Mouse (Mus musculus) fibroblast of lung, adult 2 months (primary cell): ENCODE results near the gene Mmab.

ENCODE experiments used
- DNase-seq: peaks from one replicate; pipeline ENCODE4 v3.0.0-alpha.2; 2011; ENCODE audit warnings: low read depth

Mmab gene

DNA sequence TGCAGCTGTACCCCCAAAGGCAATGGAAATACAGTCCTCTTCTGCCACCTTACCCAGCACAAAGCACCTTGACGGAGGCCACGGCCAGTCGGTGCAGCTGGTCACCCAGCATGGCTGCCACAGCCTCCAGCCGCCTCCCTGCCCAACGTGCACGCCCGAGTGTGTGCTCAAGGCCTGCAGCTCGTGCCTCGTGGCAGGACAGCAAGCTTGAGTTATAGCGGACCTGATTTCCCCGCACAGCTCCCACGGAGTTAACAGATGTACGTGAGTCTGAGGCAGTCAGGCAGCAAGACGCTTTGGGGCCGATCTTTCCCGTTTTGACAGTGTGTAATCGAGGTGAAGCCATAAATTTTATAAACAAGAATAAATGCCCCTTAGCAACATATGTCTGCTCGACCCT is 15.2 kb downstream of the Mmab start:
- no peak for DNase-seq

DNA sequence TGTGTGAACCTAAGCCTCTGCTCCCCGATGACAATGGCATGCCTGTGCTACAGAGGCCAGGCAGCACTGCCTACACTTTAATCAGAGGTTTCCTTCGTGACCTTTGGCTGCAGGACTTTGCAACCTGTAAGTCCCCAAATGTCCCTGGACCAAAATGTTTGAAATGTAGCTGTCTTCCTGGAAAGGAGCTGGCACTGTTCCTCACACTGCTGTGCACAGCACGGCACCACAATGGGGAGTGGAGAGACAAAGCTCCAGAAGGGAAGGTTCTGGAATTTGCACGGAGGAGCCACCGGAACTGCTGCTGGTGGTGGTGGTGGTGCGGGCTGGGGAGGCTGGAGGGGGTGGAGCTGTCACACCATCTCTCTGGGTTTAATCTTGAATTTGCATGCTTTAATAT is 17.1 kb downstream of the Mmab start:
- no peak for DNase-seq

DNA sequence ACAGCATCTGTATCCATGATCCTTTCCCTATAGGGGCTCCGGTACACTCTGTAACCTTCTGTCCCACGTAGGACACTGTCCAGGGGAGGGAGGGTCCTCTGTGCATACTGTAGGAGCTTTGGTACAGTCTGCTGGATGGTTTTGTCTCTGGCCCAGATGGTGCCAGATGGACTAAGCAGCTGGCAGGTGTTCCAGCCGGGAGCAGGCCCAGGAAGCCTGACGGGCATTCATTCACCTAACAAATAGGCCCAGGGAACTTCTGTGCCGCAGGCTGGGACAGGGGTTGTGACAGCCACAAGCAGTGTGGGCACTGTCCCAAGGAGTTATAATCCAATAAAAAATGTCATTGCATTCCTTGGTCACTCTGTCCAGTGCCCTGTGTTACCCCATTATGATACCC is 19.9 kb downstream of the Mmab start:
- no peak for DNase-seq

DNA sequence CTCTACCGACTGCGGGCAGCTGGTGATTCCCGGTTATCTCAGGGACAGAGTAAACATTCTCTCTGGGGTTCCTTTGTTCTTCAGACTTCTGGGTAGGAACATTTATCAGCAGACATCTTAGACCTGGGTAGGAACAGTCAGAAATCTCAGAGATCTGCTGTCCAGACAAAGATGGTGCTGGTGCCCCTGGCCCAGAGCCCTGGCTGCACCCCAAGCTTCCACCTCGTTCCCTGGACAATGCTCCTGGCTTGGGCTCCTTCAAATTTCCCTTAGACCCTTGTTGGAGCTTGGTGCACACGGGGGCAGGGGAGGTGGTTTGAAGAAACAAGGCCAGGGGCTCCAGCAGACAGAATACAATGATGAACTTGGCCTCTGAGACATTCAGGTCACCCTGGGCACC is 21.3 kb downstream of the Mmab start:
- no peak for DNase-seq

DNA sequence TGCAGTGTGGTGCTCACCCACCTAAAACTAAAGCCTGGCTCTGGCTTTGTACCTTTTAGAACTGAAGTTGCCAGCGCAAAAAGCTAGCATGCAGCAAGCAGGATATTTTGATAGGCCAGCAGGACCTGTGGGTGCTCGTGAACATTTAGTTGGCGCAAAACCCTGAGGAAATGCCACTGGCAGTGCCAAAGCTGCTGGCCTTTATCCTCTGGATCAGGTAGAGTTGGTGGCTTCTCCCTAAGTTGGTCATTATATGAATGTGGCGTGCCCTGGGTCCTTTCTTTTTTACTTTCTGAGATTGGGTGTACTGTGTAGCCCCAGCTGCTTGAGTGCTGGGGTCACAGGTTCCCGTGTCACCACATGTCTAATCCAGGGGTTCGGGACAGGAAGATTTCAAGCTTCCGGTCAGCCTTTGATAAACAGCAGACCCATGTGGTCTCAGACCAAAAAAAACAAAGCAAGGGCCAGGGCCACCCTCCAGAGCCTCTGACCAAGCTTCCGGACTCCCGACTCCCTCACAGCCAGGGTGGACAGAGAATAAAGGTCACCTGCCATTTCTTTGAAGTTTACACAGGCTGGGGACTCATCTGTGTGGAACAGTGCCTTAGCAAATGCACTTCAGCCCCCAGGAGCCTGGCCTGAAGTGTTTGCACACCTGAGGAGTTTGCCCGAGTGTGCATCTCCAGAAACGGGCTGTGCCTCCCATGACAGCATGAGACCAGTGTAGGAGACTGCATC is 22.1 kb downstream of the Mmab start:
- DNase-seq: no peak

DNA sequence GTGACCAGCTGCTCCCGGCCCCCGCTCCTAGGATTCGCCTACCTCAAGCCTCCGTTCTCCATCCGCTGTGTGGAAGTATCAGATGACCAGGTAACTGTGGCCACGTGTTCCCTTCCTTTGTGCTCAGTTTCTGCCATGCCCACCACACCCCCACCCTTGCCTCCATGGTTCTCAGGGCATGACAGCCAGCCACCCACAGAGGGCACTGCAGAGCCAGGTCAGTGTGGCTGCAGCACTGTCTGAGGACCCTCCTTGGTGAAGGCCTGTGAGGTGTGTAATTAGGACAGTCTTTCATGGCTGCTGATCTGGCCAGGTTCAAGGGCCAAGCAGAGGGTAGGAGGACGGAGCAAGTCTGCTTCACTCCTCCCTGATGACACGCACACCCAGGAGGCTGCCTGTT is 25.3 kb downstream of the Mmab start:
- no peak for DNase-seq

DNA sequence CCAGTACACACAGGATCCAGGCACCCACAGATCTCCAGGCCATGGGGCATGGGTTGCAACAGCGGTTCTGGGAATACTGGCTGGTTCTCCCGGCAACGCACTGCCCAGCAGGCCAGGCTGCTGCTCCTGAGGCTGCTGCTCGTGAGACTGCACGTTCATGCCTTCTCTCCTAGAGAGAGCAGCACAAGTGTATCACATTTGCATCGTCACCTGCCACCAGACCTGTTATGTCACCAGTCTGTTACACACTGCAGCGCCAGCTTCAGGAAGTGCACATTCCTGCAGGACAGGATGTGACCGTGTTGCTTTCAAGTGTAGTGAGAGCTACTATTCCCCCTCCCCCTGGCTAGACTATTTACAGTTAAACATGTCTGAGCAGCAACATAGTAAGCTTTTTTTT is 27.0 kb downstream of the Mmab start:
- no peak for DNase-seq

DNA sequence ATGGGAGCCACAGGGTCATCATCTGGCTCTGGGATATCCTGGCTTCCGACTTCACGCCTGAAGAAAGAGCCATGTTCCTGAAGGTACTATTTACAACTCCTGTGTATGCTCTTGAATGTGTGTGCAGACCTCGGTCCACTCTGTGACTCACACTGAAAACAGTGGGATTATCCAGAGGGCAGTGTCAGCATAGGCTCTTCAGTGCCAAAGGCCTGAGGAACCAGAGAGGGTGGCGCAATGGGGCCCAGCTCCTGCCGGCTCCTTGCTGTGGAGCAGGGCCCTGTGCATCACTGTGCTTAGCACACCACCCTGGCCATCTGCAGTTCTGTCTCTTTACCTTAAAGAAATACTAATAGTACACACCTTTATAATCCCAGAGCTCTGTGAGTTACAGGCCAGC is 28.3 kb downstream of the Mmab start:
- DNase-seq: no peak

DNA sequence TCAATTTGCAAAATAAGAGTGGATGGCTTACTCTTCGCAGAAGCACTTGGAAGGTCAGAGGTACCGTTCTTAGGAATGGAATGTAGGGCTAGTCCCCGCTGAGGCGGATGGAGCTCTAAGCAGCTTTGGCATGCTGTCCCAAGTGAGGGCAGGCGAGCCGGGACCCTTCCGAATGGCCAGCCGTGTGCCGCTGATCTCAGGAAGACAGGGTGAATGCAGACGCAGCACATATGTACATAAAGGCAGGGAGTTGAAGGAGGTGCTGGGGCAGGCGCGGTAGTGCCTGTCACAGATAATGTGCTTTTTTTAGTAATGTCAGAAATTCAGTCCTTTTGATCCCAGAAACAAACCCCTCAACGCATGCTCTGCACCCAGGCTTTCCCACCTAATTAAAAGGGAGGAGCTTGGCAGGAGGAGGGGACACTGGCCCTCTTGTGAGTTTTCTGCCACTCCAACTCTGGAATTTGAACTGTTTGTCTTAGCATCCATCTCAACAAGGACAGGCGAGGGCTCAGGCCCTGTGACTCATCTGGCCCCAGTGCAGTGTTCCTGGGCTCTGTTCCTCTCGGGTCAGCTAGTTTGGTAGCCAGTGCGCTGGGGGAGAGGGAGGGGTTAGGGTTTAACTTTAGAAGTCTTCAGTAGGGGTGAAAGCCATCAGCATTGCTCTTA is 30.7 kb downstream of the Mmab start:
- DNase-seq: peak; percentile 65

DNA sequence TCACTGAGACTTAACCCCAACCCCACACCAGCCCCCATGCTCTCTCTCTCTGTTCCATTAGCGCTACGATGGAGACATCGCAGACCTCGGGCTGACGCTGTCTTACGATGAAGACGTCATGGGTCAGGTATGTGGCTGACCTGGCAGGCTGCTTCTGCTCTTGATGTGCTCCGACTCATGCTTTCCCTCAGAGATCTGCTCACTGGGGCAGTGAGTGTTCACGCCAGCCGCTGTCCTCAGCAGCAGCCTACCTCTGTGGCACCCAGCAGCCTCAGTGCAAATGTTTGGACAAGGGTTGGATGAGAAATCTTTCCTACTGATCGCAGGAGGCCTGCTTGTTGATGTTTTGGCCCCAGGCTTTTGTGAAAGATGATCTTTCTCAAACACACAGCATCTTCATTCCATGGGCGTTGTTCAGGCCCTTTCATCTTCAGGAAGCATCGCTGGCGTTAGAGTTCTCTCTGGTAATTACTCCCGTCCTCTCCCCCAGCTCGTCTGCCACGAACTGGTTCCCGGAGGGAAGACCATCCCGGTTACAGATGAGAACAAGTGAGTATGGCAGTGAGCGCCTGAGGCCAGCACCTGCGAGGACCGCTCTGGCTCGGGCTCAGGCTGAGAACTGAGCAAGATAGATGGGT is 31.4 kb downstream of the Mmab start:
- DNase-seq: no peak

DNA sequence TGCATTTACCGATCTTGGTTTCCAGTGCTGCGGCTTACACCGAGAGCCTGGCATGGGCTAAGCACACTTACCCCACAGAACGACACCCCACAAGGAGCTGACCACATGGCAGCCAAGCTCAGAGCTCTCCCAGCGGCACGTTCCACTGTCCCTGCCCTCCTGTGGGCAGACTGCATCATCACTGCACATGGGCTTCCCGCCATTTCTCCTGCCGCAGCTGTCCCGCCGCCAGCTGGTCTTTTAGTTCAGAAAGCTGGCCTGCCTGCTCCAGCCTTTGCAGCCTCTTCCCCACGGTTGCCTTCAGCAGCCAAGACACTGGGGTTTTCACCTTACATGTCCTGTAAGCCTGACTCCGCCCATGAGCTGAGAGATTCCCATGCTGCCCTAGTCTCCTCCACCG is 33.4 kb downstream of the Mmab start:
- no peak for DNase-seq

DNA sequence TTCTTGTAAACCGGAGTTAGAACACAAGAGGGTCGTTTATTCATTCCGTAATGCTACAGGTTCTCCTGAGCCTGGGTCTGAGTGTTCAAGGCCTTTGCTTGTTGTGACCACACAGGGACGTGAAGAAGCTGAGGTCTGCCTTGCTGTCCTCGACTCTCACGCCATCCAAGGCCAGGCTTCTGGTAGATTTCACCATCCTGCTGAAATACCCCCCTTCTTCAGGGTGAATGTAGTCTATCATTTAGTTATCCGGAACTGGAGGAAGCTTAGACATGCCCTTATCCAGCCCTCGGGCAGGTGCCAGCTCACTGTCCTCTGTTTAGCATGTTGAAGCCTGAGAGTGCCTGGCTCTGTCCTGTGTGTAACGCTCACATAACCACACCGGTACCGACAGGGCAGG is 35.0 kb downstream of the Mmab start:
- no peak for DNase-seq

DNA sequence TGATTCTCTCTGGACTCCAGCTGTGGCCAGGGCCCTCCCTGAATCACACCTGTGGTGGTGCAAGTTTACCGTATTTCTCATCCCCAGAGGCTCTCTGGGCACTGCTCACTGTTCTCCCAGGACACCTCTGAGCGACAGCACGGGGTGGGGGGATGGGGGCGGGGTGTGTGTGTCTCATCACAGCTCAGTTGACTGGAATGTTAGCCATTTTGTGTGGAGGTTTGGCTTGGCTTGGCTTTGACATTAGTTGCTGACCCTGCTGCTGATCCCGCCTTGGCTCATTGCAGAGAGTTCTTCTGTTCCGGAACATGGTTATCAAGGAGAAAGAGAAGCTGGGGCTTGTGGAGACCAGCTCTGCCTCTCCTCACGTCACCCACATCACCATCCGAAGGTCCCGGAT is 36.0 kb downstream of the Mmab start:
- no peak for DNase-seq

DNA sequence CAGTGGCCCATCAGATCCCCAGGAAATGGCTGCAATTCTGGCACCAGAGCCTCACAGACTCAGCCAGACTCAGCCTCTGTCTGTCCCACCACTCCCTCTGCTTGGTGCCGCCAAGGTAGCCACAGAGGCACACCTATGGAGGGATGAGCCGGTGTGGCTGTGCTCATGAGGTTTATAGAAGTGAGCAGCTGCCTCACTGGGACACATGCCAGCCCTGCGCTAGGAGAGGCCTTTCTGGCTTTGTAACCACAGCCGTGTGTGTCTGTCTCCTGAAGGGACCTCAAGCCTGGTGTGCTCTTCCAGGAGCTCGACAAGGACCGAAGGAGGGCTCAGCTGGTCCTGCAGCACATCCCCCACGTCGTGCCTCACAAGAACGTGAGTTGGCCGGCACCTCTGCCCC is 36.6 kb downstream of the Mmab start:
- no peak for DNase-seq

DNA sequence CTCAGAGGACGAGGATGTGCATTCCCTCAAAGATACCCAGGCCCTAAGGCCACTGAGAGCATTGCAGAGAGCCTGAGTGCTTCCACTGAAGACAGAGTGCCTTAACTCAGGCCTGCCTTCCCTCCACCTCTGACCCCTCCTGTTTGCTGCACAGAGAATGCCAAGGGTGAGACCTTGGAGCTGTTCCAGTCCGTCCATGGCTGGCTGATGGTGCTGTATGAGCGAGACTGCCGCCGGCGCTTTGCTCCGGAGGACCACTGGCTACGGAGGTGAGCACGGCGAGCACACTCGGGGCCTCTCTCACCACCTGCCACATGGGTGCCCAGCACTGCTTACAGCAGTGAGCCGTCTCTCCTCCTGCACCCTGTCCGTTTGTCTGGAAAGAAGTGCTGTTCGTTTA is 37.3 kb downstream of the Mmab start:
- DNase-seq: no peak

DNA sequence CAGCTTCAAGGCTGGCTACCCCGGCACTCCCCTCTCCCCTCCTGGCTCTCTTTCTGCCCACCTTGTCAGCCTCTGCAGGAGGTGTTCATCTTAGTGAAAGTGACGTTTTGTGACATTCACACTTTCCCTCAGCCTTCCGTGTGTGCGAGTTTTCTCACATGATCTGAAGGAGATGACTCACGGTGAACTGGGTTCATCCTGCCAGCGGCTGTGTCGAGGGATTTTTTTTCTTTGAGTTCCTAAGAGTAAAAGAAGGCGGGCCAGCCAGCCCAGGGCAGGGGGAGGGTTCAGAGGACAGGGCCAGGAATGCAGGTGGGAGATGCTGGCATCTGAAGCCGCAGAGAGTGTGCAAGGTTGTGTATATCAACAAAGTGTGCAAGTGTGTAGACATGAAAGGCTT is 50.7 kb downstream of the Mmab start:
- DNase-seq: no peak

DNA sequence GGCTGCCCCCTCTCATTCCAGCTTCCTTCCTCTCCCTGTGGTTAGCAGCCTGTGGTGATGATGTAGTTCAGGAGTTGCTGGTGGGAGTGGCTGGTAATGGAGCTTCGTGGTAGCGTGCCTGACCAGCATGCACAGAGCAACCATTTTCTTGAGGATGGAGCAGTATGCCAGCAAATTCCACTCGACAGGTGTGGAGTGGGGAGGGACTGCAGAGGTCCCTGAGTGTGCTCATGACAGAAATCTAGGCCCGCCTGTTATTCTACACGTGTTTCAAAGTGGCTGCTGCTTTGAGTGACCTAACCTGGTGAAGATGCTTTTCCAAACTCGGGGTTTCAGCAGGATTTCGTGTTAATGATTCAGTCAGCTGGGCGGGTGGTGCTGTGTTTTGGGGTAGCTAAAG is 59.4 kb downstream of the Mmab start:
- no peak for DNase-seq

DNA sequence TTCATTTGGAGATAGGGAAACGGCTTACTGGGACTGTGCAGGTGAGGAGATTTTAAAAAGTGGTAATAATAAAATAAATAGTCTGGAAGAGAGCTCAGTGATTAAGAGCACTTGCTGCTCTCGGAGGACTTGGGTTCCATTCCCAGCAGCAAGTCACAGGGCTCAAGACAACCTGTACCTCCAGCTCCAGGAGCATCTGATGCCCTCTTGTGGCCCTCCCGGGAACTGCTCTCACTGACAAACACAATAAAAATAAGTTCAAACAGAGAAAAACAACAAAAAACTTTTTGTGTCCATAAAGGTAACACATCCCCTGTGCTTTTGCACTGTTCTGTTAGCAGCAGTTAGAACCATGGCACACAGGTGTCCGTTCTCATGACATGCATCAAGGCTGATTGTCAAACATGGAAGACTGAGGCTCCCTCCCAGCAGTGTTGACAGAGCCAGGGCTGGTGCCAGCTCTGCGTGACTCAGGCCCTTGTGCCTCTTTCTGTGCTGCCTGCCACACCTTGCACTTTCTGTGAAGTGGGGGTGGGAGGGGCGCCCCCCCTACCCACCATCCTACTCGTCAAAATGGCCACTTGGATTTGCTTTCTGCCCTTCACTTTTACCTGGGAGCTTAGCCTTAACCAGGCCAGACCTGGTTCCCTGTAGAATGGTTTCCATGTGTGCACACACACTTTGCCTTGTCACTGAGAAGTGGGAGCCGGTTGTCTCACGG is 60.5 kb downstream of the Mmab start:
- DNase-seq: no peak
